ENCODE assay signal across 7 mouse cellular contexts in genomic region chrX:70364661-70365613, GRCm38 (mm10). TPM values are rescaled to one million over a fixed set of nuclear protein-coding genes. Genes with fewer than 3 reads are reported as not detected.
A peak's percentile ranks its signal among the peaks of the same experiment; 100 is the strongest.
DNase-seq lines count a peak whose midpoint lies in the region; ATAC-seq and TF ChIP-seq lines count a peak whose summit lies in the region.

Gene Ids, minus strand, starts transcription at chrX:70365084.

- H3K4me2 ChIP-seq in embryonic facial prominence, embryonic 12.5 days (replicated peaks): peak within 1 kb of the TSS; percentile 46
- peak within 1 kb of the TSS; percentile 55 for H3K4me2 ChIP-seq in limb, embryonic 12.5 days
- H3K4me2 ChIP-seq in midbrain, embryonic 15.5 days: peak within 1 kb of the TSS; percentile 54

- H3K9me3 ChIP-seq in embryonic facial prominence, embryonic 12.5 days: no peaks in the 10 kb centered on the region
- no peaks in the 10 kb centered on the region for H3K9me3 ChIP-seq in limb, embryonic 12.5 days
- no peaks in the 10 kb centered on the region for H3K9me3 ChIP-seq in midbrain, embryonic 15.5 days

- H3K36me3 ChIP-seq in embryonic facial prominence, embryonic 12.5 days: no peaks in the 10 kb centered on the region
- H3K36me3 ChIP-seq in kidney, adult 2 months (ENCODE audit: control insufficient read depth, insufficient read depth, low read length): no peaks in the 10 kb centered on the region
- H3K36me3 ChIP-seq in limb, embryonic 12.5 days: peaks cover 5% of the 10 kb centered on the region; the same call in 1 of the 2 replicates
- no peaks in the 10 kb centered on the region for H3K36me3 ChIP-seq in midbrain, embryonic 15.5 days (replicated peaks)
- H3K36me3 ChIP-seq in spleen, adult 2 months (ENCODE audit: control insufficient read depth, insufficient read depth, low read length): peaks cover 2% of the 10 kb centered on the region; the same call in 1 of the 2 replicates

- TF ChIP-seq CTCF in kidney, adult 2 months (conservative IDR thresholded peaks at IDR 0.05; ENCODE audit: insufficient read depth, insufficient read length, low read depth, low read length): no peak
- TF ChIP-seq CTCF in spleen, adult 2 months (IDR thresholded peaks at IDR 0.05; ENCODE audit: extremely low read depth, insufficient read depth, insufficient read length, insufficient replicate concordance): no peak

- H3K4me3 ChIP-seq in embryonic facial prominence, embryonic 12.5 days: peak within 1 kb of the TSS; percentile 49
- peak within 1 kb of the TSS; percentile 76 for H3K4me3 ChIP-seq in kidney, adult 2 months (ENCODE audit: insufficient read depth, low read depth, low read length)
- peak within 1 kb of the TSS; percentile 52 for H3K4me3 ChIP-seq in limb, embryonic 12.5 days (replicated peaks)
- peak within 1 kb of the TSS; percentile 51 for H3K4me3 ChIP-seq in midbrain, embryonic 15.5 days
- H3K4me3 ChIP-seq in spleen, adult 2 months (ENCODE audit: extremely low read depth, insufficient read depth, insufficient read length): peak within 1 kb of the TSS; percentile 69

- TF ChIP-seq POLR2A in kidney, adult 2 months (IDR thresholded peaks at IDR 0.05; ENCODE audit: low read depth, low read length): no peak
- TF ChIP-seq POLR2A in spleen, adult 2 months (IDR thresholded peaks at IDR 0.05; ENCODE audit: low read depth, low read length): no peak; the same call in 1 of the 2 replicates

- DNase-seq in adrenal gland, postnatal 25 days: peak; percentile 85
- peak; percentile 90 to 93 for DNase-seq in heart, adult 18-20 months
- peak; percentile 93 for DNase-seq in kidney, adult 2 months
- DNase-seq in spleen, adult 2 months (ENCODE audit: low read depth in 1 of 2, low spot score in 2 of 2): peak; percentile 70 to 84

- H3K27me3 ChIP-seq in embryonic facial prominence, embryonic 12.5 days: no peaks in the 10 kb centered on the region
- H3K27me3 ChIP-seq in kidney, adult 2 months (replicated peaks; ENCODE audit: control insufficient read depth, insufficient read depth, low read length): no peaks in the 10 kb centered on the region
- peaks cover 5% of the 10 kb centered on the region; the same call in 1 of the 2 replicates for H3K27me3 ChIP-seq in limb, embryonic 12.5 days
- H3K27me3 ChIP-seq in midbrain, embryonic 15.5 days (replicated peaks): no peaks in the 10 kb centered on the region
- no peaks in the 10 kb centered on the region for H3K27me3 ChIP-seq in spleen, adult 2 months (ENCODE audit: control insufficient read depth, insufficient read depth, low read length)

- ATAC-seq in embryonic facial prominence, embryonic 12.5 days (ENCODE audit: insufficient number of reproducible peaks, insufficient read depth, low FRiP score, low TSS enrichment): peak; percentile 88
- ATAC-seq in limb, embryonic 12.5 days (ENCODE audit: insufficient number of reproducible peaks, insufficient read depth, low FRiP score, low TSS enrichment, low read depth): peak; percentile 93
- peak; percentile 98 for ATAC-seq in midbrain, embryonic 15.5 days (replicated peaks)

- H3K27ac ChIP-seq in embryonic facial prominence, embryonic 12.5 days: no peak within 1 kb of the TSS
- no peak within 1 kb of the TSS for H3K27ac ChIP-seq in kidney, adult 2 months (ENCODE audit: insufficient read depth, low read depth, low read length)
- H3K27ac ChIP-seq in limb, embryonic 12.5 days: peak within 1 kb of the TSS; percentile 59
- H3K27ac ChIP-seq in midbrain, embryonic 15.5 days: peak within 1 kb of the TSS; percentile 75
- H3K27ac ChIP-seq in spleen, adult 2 months (ENCODE audit: insufficient read depth, low read length): peak within 1 kb of the TSS; percentile 43; the same call in 1 of the 2 replicates

- no peaks in the 10 kb centered on the region for H3K4me1 ChIP-seq in embryonic facial prominence, embryonic 12.5 days
- H3K4me1 ChIP-seq in kidney, adult 2 months (ENCODE audit: control insufficient read depth, insufficient read depth, low read length): no peaks in the 10 kb centered on the region
- no peaks in the 10 kb centered on the region for H3K4me1 ChIP-seq in limb, embryonic 12.5 days (replicated peaks)
- H3K4me1 ChIP-seq in midbrain, embryonic 15.5 days: peaks cover 11% of the 10 kb centered on the region; the same call in 1 of the 2 replicates
- no peaks in the 10 kb centered on the region; the same call in 1 of the 2 replicates for H3K4me1 ChIP-seq in spleen, adult 2 months (ENCODE audit: control insufficient read depth, insufficient read depth, insufficient read length)

- 24% methylated on average over 45 of the region's 45 CpGs for WGBS in embryonic facial prominence, embryonic 12.5 days
- 5% methylated on average over 43 of the region's 45 CpGs for WGBS in kidney, adult 2 months
- 17% methylated on average over 43 of the region's 45 CpGs for WGBS in limb, embryonic 12.5 days
- 34% methylated on average over 42 of the region's 45 CpGs for WGBS in midbrain, embryonic 15.5 days
- 26% methylated on average over 45 of the region's 45 CpGs for WGBS in spleen, adult 2 months

- peak within 1 kb of the TSS; percentile 58 for H3K9ac ChIP-seq in embryonic facial prominence, embryonic 12.5 days
- H3K9ac ChIP-seq in limb, embryonic 12.5 days (replicated peaks): peak within 1 kb of the TSS; percentile 37; the same call in 1 of the 2 replicates
- peak within 1 kb of the TSS; percentile 59 for H3K9ac ChIP-seq in midbrain, embryonic 15.5 days

RNA-seq across cellular contexts. Expression of gene Ids, which starts in this region (rescaled TPM):
- total RNA-seq in adrenal gland, postnatal 25 days (2021): 28.6 and 28.8 TPM in 2 replicates
- polyA plus RNA-seq in embryonic facial prominence, embryonic 12.5 days (2016; fragmentation: Nextera tagmentation; extraction: Ambion mirVana): 3.7 and 4.6 TPM in 2 replicates
- 10 to 100 TPM; 20.4 to 21.4 TPM for total RNA-seq in heart, adult 18-20 months (2021)
- polyA plus RNA-seq in kidney, adult 2 months (2012; rRNA removed): 40.7 and 42.4 TPM in 2 replicates
- 2.8 and 3.0 TPM in 2 replicates for polyA plus RNA-seq in limb, embryonic 12.5 days (2016; fragmentation: Nextera tagmentation; extraction: Ambion mirVana)
- 16.5 and 16.9 TPM in 2 replicates for polyA plus RNA-seq in midbrain, embryonic 15.5 days (2015; fragmentation: Nextera tagmentation; extraction: Ambion mirVana)
- 13.4 and 14.1 TPM in 2 replicates for polyA plus RNA-seq in spleen, adult 2 months (2012; rRNA removed)

Comparison
In these comparisons a context has a peak if more than half of its experiments do, and no peak if none do; other contexts are left out.
1. H3K27ac ChIP-seq: peak in limb, embryonic 12.5 days (single experiment), midbrain, embryonic 15.5 days (single experiment) and spleen, adult 2 months (single experiment); none in embryonic facial prominence, embryonic 12.5 days (single experiment) and kidney, adult 2 months (single experiment).
2. Peak in every context shown above with its lines, with median percentiles within 50 percentile points of each other: DNase-seq, ATAC-seq, H3K4me2 ChIP-seq, H3K4me3 ChIP-seq and H3K9ac ChIP-seq.